Mouse (Mus musculus) E14TG2a.4 (cell line): ENCODE data around the gene Synj2.
A peak's percentile ranks its signal among the peaks of the same experiment; 100 is the strongest.

ENCODE experiments used
- H3K27me3 ChIP-seq: 2 replicates; pipeline ENCODE4 v1.6.1; 2014; ENCODE audit warnings: low read length, control low read depth; ENCODE audit not compliant: insufficient read depth
- H3K36me3 ChIP-seq: 2 replicates; pipeline ENCODE4 v1.6.1; 2014; ENCODE audit warnings: low read length, control low read depth; ENCODE audit not compliant: insufficient read depth
- H3K4me1 ChIP-seq: replicated peaks from 2 replicates; pipeline ENCODE4 v1.6.1; 2014; ENCODE audit warnings: low read depth, low read length, control low read depth
- H3K4me3 ChIP-seq: replicated peaks from 2 replicates; pipeline ENCODE4 v1.5.1; 2014; ENCODE audit warnings: mild to moderate bottlenecking, low read length
- H3K9me3 ChIP-seq: 2 replicates; pipeline ENCODE4 v1.6.1; 2014; ENCODE audit warnings: low read length, control low read depth
- CTCF ChIP-seq: conservative IDR thresholded peaks from 2 replicates; pipeline ENCODE4 v1.5.1; 2014; ENCODE audit warnings: low read length
- NANOG ChIP-seq: IDR thresholded peaks from 2 replicates; pipeline ENCODE4 v1.6.1; 2014; ENCODE audit warnings: borderline replicate concordance, low read length, mixed read lengths
- POU5F1 ChIP-seq: IDR thresholded peaks from 2 replicates; pipeline ENCODE4 v1.6.1; 2014; ENCODE audit warnings: low read length, borderline replicate concordance

Gene Synj2

GRCm38 (mm10) chr17:5983901-5984300 lies 42.8 kb downstream of the Synj2 start:
- no peak for TF ChIP-seq CTCF
- no peak for TF ChIP-seq POU5F1
- no peak for TF ChIP-seq NANOG
- Histone ChIP-seq H3K27me3 (no peaks in the 10 kb centered on the region; the same call in 1 of the 2 replicates), H3K36me3 (0 out of 2 replicates have a peak, but pooled peaks cover 9% of the 10 kb centered on the region), H3K4me3 (peak overlapping the region; percentile 52), H3K4me1 (peaks cover 90% of the 10 kb centered on the region), H3K9me3 (no peaks in the 10 kb centered on the region)

GRCm38 (mm10) chr17:5984700-5985231 lies 43.7 kb downstream of the Synj2 start:
- H3K27me3 ChIP-seq: no peaks in the 10 kb centered on the region; the same call in 1 of the 2 replicates
- H3K4me1 ChIP-seq: peaks cover 82% of the 10 kb centered on the region
- H3K4me3 ChIP-seq: 0 out of 2 replicates have a peak overlapping the region, but pooled peaks have one; percentile 17
- no peak for TF ChIP-seq POU5F1
- TF ChIP-seq CTCF: no peak
- no peak for TF ChIP-seq NANOG
- peaks cover 5% of the 10 kb centered on the region; the same call in 1 of the 2 replicates for H3K9me3 ChIP-seq
- H3K36me3 ChIP-seq: peaks cover 9% of the 10 kb centered on the region; the same call in 1 of the 2 replicates

DNA sequence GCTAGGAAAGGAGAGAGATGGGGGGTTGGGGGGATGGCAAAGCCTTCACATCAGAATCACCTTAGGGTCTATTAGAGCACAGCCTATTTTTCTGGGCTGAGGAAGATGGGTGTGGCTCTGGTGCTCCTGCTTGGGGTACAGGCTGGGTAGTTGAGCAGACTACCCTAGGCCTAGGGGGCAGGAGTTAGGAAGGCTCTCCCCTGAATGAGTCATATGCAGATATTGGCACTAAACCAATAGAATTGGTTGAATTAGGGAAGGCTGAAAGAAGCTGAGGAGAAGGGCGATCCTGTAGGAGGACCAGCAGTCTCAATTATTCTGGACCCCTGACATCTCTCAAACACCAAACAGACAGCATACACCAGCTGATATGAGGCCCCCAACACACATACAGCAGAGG lies 44.2 kb downstream of the Synj2 start:
- TF ChIP-seq NANOG: no peak
- TF ChIP-seq POU5F1: no peak
- Histone ChIP-seq H3K36me3 (peaks cover 13% of the 10 kb centered on the region; the same call in 1 of the 2 replicates), H3K4me3 (0 out of 2 replicates have a peak overlapping the region, but pooled peaks have one; percentile 17), H3K27me3 (no peaks in the 10 kb centered on the region), H3K4me1 (peaks cover 77% of the 10 kb centered on the region), H3K9me3 (peaks cover 8% of the 10 kb centered on the region; the same call in 1 of the 2 replicates)

GRCm38 (mm10) chr17:5987271-5988056 lies 46.4 kb downstream of the Synj2 start:
- Histone ChIP-seq H3K36me3 (peaks cover 13% of the 10 kb centered on the region; the same call in 1 of the 2 replicates), H3K4me1 (peaks cover 59% of the 10 kb centered on the region), H3K9me3 (peaks cover 8% of the 10 kb centered on the region; the same call in 1 of the 2 replicates), H3K4me3 (peak overlapping the region; percentile 48), H3K27me3 (no peaks in the 10 kb centered on the region)
- TF ChIP-seq POU5F1 (no peak), NANOG (no peak), CTCF (no peak)

GRCm38 (mm10) chr17:5988102-5988501 lies 47.0 kb downstream of the Synj2 start:
- Histone ChIP-seq H3K4me1 (peaks cover 56% of the 10 kb centered on the region), H3K27me3 (no peaks in the 10 kb centered on the region), H3K36me3 (peaks cover 13% of the 10 kb centered on the region; the same call in 1 of the 2 replicates), H3K4me3 (peak overlapping the region; percentile 48; the same call in 1 of the 2 replicates), H3K9me3 (peaks cover 8% of the 10 kb centered on the region; the same call in 1 of the 2 replicates)
- TF ChIP-seq NANOG: no peak
- TF ChIP-seq POU5F1: no peak
- TF ChIP-seq CTCF: no peak

- peaks cover 22% of the 10 kb centered on the region for H3K36me3 ChIP-seq
- H3K27me3 ChIP-seq: no peaks in the 10 kb centered on the region
- no peak overlapping the region for H3K4me3 ChIP-seq
- TF ChIP-seq NANOG (no peak), POU5F1 (no peak), CTCF (no peak)
- peaks cover 8% of the 10 kb centered on the region; the same call in 1 of the 2 replicates for H3K9me3 ChIP-seq
- H3K4me1 ChIP-seq: peaks cover 18% of the 10 kb centered on the region
These were observed 51.9 kb downstream of the Synj2 start for GRCm38 (mm10) chr17:5992866-5993580.

- H3K4me3 ChIP-seq: no peak overlapping the region
- peaks cover 8% of the 10 kb centered on the region; the same call in 1 of the 2 replicates for H3K9me3 ChIP-seq
- no peaks in the 10 kb centered on the region for H3K27me3 ChIP-seq
- peaks cover 12% of the 10 kb centered on the region for H3K4me1 ChIP-seq
- no peak for TF ChIP-seq CTCF
- no peak for TF ChIP-seq POU5F1
- no peak for TF ChIP-seq NANOG
- peaks cover 22% of the 10 kb centered on the region for H3K36me3 ChIP-seq
These were observed 52.6 kb downstream of the Synj2 start for GRCm38 (mm10) chr17:5993581-5994260.
